Mouse (Mus musculus) left cerebral cortex, adult 8-10 months (tissue): ENCODE measurements around the gene Gpat2. TPM values are rescaled to one million over a fixed set of nuclear protein-coding genes. Genes with fewer than 3 reads are reported as not detected.
A peak's percentile ranks its signal among the peaks of the same experiment; 100 is the strongest.

Experiments used
- DNase-seq, 2 experiments: peaks; one replicate each; pipeline ENCODE4 v3.0.0; 2022; ENCODE audit warnings: low spot score in 2 of 2
- total RNA-seq, 4 experiments: library from RNA; stranded (reverse); gene quantifications; 2 replicates each; pipeline ENCODE4 v1.2.4; 2022

Gene Gpat2
- under 1 TPM; 0.27 to 0.63 (median 0.39) TPM for total RNA-seq

DNA sequence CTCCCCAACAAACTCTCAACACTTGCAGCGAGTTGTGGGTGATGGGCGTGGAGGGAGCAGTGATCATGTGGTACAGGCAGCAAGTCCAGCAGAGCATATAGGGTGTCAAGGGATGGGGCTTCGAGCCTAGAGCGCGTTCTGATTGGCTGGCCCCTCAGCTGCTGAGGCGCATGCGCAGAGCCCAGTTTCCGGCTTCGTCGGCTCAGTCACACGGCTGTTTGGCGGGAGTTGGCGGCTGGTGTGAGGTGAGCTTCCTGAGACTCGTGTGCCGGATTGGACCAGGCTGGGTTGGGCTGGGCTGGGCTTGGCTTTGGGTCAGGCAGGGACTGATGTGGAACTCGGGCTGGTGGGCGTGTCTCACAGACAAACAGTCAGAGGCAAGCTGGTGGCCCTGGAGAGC is at the start of gene Gpat2:
Gene Gpat2, plus strand, starts transcription at position 223 of the 400 bp plus-strand sequence.
- no peak for DNase-seq

DNA sequence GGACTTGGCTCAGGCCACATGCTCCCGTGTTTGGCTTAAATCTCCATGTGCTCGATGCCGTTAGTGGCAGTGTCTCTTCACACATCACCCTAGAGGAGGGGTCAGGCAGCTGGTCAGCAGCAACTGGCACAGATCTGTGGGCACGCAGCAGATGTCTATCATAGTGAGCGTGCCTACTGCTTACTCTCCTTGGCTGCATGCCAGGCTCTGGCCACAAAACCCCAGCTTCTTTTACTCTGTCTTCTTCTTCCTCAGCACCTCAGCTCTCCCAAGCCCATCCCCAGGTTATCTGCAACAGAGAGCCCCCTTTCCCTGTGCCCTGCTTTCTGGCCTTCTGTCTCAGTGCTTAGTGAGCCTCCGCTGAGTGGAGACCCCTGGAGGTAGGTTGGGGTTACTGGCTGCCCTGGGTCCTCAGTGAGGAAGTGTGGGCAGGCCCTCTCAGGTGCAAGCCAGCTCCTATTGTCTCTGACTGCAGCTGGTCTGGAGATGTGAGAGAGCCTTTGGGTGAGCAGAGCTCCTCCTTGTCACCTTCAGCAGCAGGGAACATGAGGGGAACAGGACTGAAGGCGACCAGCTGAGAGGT is 49.1 kb upstream of the Gpat2 start:
- no peak for DNase-seq

DNA sequence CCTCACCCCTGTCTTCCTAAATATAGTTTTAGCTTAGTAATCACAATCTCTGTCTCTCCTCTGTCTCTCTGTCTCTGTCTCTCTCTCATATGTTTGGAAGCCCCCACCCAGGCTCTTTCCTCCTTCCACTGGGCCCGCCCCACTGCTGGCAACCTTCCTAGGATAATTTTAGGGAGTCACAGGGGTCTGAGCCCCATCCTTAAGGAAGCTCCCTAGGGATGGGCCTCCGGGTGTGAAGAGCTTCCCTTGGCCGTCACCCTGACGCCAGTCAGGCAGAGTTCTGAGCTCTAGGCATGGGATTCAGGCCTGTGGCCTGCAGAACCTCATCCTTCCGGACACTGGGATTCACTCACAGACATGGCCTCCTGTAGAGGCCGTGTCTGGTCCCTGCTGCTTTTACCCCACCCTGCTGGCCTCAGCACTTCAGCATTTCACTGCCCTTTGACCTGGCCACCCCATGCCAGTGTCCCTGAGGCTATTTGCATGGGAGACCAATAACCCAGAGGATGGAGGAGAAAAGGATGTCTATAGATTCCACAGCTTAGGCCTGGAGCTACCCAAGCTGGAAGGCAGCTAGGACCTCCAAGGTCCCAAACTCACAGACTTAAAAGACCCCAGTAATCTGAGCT is 48.5 kb upstream of the Gpat2 start:
- no peak for DNase-seq

DNA sequence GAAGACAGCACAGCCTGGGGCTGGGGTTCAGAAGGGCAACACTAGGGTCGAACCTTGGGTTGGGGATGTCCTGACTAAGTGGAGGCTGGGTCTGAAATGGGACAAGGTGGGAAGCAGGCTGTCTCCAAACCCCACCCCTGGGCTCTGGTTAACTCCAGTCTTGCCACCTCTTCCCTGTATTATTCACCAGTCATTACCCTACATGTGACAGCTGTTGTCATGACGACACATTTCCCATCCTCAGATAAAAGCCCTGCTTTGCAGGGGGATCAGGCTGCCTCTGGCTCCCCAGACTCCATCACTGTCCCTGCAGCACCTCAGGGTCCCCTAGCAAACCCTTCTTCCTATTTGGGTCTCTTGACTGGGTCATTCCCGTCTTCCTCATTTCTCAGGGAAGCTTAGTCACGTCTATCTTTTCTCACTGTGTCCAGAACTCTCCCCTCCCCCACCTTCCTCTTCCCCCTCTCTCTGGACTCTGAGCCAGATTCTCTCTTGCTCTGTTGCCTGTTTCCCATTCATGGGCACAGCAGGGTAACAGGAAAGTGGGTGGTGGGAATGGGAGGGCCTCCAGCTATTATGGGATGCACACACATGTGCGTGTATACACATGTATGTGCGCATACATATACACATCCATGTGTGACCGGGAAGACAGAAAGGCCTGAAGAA is 46.9 kb upstream of the Gpat2 start:
- DNase-seq, result no peak

DNA sequence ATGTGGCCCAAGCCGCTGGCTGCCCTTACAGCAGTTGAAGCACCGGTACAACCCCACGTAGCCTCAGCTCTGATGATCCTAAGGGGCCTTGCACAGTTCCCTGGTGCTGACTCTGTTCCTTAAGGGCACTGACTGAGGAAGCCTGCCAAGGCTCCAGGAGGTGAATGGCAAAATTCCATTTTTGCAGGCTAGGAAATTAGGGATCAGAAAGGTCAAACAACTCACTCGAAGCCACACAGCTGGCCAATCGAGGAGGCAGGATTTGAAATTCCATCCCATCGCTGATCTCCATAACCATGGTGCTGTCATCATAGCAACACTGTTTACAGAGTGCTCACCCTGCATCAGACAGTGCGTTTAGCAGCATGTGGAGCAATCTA is 46.4 kb upstream of the Gpat2 start:
- DNase-seq, result no peak

- no peak for DNase-seq
Observed at GRCm38 (mm10) chr2:127379250-127379649, 45.7 kb upstream of the Gpat2 start.

DNA sequence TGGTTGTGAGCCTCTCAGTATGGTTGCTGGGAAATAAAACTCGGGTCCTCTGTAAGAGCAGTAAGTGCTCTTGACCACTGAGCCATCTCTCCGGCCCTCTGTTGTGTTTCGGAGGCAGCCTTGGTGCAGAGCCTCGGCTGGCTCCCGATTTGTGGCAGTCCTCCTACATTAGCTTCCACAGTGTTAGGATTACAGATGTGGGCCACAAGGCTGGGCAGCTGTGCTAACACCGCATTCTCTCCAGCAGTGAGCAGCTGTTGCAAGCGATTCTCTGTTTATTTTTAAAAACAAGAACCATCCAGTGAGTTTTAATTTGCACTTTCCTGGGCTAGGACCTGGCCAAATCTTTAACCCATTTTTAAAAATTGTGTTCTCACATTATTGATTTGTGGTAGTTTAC is 41.1 kb upstream of the Gpat2 start:
- DNase-seq, result no peak

DNA sequence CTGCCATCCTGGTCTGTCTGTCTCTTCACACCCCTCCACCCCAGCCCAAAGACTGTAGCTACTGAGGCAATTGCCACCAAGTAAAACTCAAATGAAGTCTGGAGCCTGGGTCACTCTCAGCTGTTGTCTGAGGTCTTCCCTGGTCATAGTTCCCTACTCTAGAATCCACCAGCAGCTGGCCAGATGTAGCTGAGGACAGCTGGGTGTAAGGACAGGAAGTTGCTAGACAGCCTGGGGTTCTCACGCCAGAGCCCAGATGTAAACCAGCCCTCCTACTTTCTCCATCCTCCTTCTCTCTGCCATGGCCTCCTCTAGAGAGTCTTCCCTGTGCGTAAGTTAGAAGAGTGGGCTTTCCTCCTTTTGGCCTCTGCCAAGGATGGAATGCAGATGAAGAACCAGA is 37.5 kb upstream of the Gpat2 start:
- no peak for DNase-seq

DNA sequence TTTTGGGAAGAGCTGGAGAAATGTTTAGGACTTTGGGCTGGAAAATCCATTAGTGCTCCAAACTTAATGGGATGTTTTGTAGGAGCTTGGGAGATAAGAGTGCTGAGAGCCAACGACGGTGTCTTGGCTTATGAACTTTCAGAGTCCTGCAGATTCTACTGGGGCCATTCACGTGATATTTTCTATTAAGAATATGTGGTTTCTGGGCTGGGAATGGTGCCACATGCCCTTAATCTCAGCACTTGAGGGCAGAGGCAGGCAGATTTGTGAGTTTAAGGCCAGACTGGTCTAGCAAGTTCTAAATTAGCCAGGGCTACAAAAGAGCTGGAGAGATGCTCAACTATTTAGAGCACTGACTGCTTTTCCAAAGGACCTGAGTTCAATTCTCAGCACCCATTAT is 34.6 kb upstream of the Gpat2 start:
- DNase-seq, result no peak

DNA sequence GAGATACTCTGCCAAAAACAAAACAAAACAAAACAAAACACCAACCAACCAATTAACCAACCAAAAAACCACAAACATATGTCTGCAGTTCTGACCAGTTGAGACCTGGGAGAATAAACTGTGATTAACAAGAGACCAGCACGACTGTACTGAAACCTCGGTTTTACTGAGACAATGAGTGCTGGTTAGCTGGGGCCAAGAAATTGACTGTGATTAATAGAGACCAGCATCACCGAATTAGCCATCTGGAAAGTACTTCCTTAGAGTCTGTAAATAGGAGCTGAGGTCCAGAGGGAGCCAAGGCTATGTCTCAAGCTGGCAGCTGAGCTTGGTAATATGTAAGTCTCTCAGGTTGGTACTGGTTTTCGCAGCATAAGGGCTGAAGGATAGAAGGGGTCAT is 34.2 kb upstream of the Gpat2 start:
- no peak for DNase-seq

DNA sequence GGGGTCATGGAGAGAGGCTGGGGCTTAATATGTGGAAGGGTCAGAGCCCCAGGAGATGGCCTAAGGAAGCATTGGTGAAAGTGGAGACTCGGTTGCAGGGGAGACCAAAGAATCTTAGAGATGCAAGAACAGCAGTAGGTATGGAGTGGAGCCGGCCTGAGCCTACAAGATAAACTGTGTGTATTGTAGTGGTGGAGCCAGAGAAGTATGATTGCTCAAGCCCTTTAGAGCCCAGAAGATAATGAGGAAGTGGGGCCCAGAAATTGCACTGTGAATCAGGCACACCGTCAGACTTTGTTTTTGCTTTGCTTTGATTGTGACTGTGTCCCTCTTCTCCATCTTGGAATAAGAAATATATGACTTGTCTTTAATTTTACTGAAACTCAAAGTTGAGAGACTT is 33.7 kb upstream of the Gpat2 start:
- no peak for DNase-seq

DNA sequence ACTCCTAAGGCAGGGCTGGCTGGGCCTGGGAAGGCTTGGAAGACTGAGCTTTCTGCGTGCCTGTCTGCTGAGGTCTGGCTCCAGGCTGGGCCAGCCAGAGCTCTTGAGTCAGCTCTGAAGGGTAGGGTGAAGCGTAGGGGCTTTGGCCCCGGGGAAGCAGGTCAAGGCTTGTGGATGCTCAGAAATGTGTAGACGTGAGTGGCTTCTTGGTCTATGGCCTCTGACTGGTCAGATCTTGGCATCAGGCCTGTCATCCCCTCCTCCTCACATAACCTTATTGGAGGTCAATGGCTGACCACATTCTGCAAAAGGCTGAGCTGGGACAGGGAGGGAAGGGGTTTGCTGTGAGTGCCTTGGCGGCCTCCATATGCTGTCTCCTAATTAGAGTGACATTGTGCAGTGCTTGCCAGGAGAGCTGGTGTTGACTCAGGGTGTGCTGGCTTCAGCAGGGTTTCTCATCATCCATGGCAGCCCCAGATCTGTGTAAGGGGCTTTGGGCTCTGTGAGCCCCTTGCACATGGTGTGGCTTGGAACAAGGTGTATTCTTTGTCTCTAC is 30.3 kb upstream of the Gpat2 start:
- DNase-seq, result no peak

DNA sequence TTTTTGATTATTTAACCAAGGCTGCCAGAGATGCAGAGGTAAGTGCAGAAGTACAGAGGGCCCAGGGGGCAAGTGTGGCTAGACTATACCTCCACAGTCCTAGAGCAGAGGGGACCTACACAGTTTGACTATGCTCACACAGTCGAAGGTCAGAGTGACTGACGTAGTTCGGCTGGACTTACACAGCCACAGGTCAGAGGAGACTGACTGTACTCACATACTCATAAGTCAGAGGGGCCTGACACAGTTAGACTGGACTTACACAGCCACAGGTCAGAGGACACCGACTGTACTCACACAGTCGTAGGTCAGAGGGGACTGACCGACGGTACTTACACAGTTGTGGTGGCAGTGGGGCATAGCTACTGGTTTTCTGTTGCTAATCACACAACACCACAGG is 26.3 kb upstream of the Gpat2 start:
- DNase-seq, result no peak

GRCm38 (mm10) chr2:127411126-127411525 is 13.9 kb upstream of the Gpat2 start:
- DNase-seq, result no peak

DNA sequence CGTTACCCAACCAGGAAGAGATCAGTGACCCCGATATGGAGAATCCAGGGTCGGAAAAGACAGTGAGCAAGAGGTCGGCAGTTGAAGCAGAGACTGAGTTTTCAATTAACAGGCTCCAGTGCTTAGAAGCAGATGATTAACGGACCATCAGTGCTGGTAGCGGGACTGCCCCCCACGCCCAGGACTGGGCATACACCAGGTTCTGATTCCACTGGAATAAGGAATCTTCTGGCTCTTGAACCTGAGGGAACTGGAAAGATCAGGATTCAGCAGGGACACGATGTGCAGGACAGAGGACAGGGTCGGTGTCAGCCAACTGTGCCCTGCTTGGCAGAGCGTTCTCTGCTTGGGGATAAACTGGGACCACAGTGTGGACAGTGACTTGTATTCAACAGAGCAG is 9.2 kb upstream of the Gpat2 start:
- no peak for DNase-seq

GRCm38 (mm10) chr2:127416706-127417105 is 8.3 kb upstream of the Gpat2 start:
- DNase-seq, result no peak

GRCm38 (mm10) chr2:127418266-127418970 is 6.6 kb upstream of the Gpat2 start:
- no peak for DNase-seq

DNA sequence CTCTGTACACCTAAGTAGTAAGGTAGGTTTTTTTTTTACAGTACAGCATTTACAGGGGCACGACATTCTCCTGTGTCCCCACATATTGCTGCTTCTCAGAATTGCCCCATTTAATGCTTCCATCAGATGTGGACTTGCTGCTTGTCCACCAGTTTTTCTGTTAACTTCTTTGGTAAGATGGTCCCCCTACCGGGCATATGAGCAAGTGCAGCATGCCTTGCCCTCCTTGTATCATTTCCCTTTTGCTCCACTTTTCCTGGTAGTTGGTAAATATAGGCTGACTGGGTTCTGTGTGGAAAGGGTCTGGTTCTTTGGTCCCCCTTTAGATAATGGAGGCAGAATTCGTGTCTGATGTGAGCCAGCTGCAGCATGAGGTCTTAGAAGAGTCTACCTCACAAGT is 5.2 kb downstream of the Gpat2 start:
- DNase-seq, result peak in 1 of 2 experiments; percentile 45

- no peak for DNase-seq
Observed at GRCm38 (mm10) chr2:127433487-127434295, 8.7 kb downstream of the Gpat2 start.

DNA sequence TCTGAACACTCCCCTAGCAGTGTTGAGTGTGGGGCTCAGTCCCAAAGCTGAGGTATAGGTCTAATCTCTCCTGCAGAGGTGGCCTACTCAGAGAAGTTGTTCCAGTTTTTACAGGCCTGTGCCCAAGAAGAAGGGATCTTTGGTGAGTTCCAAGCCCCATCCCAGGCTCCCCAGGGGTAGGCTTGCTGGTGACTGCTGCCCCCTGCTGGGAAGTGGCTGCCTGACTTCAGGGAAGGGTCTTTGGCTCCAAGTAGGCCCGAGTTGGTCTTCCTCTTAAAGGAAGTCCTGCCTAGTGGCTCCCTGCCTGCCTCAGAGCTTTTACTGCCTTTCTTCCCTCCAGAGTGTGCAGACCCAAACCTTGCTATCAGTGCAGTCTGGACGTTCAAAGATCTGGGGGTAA is 10.1 kb downstream of the Gpat2 start:
- no peak for DNase-seq

- no peak for DNase-seq
Observed at GRCm38 (mm10) chr2:127435554-127435953, 10.6 kb downstream of the Gpat2 start.
